Mouse (Mus musculus): ENCODE data around the gene Bcl2a1d.
"Not testable (repeated sequence)": the region's sequence is repeated elsewhere in the genome, so short reads cannot be mapped to it uniquely, and the experiment has no call there.

The Bcl2a1d gene

DNA sequence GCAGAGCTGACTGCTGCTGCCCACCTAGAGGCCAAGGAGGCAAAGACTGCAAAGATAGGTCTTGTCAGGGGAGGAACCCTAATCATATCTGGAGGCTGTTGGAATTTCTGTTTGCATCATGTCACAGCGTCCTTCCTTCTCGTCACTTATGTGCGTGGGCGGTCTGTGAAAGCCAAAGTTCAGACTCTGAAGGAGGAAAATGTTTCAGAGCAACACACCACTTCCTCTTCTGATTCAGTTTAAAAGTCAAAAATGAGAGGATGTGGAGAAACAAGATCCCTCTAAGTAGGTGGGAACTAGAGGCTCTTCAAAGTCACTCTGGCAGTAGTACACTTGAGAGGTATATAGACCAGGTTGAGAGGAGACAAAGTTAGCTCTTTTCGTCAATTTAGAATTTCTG, at the start of gene Bcl2a1d:
TSS of gene Bcl2a1d (minus strand) at position 187 of the 400 bp plus-strand sequence.
- not testable (repeated sequence) for DNase-seq

GRCm38 (mm10) chr9:88770239-88770638, 38.5 kb upstream of the Bcl2a1d start:
- DNase-seq, result not testable (repeated sequence)

DNA sequence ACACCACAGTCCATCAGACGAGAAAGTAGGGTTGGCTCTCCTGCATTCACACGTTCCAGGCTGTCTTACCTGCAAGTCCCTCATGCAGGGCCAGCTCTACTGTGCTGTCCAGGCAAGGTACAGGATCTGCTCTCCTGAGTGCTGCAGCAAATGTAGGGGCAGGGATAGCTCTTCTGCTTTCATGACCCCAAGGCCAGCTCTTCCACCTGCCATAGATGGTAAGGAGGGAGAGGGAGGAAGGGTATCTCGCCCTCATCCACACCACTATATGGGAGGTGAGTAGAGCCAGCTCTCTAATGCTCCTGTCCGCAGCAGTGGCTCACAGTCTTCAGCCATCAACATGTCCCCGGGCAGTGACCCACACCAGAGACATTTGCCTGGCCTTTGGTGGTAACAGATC, 37.8 kb upstream of the Bcl2a1d start:
- not testable (repeated sequence) for DNase-seq

- not testable (repeated sequence) for DNase-seq
These were observed 15.0 kb upstream of the Bcl2a1d start for GRCm38 (mm10) chr9:88746687-88747086.

GRCm38 (mm10) chr9:88746046-88746445, 14.3 kb upstream of the Bcl2a1d start:
- DNase-seq, result not testable (repeated sequence)

- DNase-seq, result not testable (repeated sequence)
These were observed 3.6 kb upstream of the Bcl2a1d start for GRCm38 (mm10) chr9:88735289-88735688.

GRCm38 (mm10) chr9:88733182-88733581, 1.5 kb upstream of the Bcl2a1d start:
- not testable (repeated sequence) for DNase-seq

DNA sequence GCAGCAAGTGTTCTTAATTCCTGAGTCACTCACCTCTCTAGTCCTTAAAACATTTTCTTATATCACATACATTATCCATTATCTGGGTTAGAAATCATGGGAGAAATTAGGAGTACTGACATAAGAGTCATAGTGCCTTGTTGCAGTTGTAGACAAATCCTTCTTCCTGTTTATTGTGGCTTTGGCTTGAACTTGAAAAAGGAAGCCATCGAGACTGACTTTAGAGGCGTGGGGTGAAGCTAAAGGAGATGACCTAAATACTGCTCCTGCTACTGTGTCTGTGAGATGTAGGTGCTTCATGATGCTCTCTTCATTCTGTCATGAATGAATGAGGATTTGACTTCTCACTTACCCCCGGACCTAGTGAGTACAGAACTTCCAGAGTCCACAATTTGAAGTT, 620 bp upstream of the Bcl2a1d start:
- DNase-seq, result not testable (repeated sequence)

- DNase-seq, result not testable (repeated sequence)
These were observed 3.4 kb downstream of the Bcl2a1d start for GRCm38 (mm10) chr9:88728311-88728710.

DNA sequence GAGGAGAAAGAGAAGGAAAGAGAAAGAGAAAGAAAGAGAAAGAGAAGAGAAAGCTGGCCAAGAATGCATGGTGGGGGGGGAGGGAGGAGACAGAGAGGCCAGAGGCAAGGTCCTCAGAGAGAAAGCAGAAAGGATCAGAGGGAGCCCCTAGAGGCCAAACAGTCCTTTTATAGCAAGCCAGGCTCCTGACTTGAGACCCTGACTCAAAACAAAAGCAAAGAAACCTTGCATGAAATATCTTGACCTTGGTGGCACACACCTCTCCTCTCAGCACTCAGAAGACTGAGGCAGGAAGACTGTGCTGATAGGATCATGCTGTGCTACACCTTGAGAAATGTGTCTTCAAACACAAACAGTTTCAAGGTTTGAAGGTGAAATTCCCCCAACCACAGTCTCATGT, 10.1 kb downstream of the Bcl2a1d start:
- DNase-seq, result not testable (repeated sequence)

DNA sequence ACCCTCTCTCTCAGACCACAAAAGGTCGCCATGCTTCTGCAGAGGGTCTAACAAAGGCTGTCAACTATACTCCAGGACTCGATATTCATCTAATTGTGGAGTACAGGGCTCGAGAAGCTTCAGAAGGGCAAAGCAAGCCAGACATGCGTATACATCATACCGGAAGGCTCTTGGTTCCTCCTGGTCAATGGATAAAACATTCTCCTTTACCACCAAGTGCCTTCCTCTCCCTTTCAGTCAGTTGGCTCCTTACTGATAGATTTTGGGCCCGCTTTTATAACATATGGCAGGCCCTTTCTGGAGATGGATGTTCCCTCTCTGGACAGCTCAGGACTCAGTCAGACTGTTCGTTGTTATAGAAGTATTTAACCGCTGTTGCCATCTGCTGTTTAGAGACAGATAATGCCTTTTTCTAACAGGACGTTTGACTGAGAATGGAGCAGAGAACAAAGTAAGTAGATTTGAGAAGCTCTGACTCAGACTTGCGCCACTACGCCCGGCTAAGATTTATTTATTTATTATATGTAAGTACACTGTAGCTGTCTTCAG, 11.7 kb downstream of the Bcl2a1d start, which contains the start of gene Mthfsl:
TSS of gene Mthfsl (minus strand) at position 308 of the 549 bp plus-strand sequence.
- DNase-seq, result peak; percentile 4

DNA sequence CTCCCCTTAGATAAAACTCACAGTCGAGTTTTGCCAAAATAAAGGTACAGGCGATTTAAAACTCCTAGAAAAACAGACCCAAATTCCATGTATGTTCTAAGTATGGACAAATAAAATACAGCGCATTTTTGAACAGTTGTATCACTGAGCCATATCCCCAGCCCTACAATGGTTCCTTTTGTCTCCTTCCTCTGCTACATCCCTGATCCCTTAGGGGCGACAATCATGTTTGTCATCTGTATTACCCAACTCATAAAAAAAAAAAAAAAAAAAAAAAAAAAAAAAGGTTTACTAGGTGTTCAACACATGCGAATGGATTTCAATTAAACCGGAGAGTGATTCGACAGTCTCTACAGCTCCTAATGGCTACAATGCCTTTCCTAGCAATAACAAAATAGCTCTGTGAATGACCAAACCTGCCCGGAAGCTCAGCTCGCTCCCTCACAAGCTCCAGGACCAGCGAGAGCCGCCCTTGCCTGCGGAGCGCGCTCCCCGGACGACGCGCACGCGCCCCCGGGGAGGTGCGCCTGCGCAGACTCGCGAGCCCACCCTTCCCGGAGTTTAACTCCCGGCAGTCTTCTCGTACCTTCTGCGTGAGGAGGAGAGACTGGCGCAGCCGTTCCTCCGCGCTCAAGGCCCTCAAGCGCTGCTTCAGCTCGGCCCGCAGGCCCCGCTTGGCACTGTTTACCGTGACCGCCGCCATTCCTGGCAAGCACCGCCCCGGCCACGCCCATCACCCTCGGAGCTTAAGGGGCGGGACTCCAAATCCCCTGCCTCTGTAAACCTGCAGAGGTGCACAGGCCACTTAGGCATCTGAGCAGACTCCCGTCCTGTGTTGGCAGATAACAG, 12.4 kb downstream of the Bcl2a1d start:
- DNase-seq, result peak; percentile 27

DNA sequence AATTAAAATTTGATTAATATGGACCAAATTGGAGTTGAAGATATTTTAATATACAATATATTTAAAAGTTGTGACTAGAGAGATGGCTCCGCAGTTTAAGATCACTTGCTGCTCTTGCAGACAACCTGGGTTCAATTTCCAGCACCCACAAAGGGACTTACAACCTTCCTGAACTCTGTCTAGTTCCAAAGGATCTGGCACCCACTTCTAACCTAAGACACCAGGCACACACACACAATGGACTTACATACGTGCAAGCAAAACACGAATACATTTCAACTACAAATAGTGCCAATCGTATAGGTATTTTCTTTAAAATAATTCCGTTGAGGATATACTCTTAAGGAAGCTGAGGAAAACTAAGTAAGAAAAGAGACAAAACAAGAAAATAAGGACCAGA, 13.1 kb downstream of the Bcl2a1d start:
- DNase-seq, result not testable (repeated sequence)

DNA sequence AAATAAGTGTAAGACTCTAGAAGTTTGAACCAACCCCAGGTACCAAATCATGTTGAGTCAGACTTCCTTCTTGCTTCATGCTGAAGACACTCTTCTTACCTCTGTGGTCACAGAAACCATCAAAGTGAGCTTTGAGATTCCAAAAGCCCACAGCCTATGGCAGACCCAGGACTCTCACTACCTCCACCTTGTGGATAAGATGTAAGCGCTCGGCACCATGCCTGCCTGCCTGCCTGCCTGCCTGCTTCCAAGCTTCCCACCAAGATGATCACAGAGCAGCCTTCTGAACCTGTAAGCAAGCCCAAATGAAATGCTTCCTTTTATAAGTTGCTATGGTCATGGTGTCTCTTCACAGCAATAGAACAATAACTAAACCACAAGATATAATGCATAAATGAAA, 13.6 kb downstream of the Bcl2a1d start:
- DNase-seq, result peak; percentile 23

DNA sequence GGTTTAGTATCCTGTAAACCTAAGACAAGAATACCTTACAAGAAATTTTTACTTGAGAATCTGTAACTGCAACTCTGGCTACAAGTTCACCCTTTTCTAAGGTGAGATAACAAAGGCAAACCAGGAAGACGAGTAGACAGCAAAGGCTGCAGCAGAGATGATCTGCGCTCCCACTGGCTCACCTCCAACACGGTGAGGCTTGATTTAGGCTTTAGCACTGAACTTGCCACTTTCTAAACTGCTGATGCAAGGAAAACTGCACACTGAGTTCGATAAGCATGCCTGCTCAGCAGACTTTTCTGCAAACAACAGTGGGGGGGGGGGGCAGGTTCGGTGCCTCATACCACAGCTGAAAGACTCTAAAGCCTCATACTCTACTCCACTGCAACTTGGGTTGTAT, 17.2 kb downstream of the Bcl2a1d start:
- not testable (repeated sequence) for DNase-seq

DNA sequence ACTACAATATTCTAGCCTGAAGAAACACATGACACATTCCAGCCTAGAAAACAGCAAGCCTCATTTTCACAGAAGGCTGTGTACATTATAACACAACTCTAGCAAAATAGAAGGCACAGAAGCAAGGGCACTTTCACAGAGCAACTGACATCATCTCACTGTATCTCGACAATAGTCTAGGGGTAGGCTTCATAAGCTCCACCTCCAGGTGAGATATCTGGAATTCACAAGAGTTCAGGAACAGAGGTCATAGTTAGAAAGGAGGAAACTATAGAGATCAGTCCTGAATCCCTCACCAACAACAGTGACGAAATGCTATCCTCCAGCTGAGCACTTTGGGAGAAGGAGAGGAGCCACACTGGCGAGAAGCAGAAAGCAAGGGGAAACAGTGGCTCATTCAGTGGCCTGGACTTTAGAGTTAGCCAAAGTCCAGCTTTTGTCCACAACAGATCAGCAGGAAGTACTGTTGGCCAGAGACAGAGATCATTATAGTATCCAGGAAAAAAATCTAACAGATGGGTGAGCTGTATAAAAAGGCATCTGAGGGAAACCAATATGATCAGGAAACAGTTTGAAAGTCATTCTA, 19.5 kb downstream of the Bcl2a1d start:
- not testable (repeated sequence) for DNase-seq

GRCm38 (mm10) chr9:88710910-88711438, 20.7 kb downstream of the Bcl2a1d start:
- not testable (repeated sequence) for DNase-seq

DNA sequence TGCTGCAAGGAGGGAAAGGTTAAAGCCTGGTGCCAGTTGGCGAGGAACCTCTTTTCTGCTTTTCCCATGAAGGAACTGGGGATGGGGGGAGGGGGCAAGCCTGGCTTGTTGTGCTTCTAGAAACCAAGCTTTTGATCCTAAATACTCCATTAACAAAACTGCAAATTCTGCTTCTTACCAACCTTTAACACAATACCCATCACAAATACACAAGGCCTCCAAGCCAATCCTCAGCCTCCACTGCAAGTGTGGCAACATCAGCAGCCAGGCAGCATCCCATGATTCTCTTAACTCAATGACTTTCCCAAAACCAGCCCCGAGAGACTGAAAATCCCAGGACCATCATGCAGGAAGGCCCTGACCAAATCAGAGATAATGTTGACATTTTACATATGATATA, 21.3 kb downstream of the Bcl2a1d start:
- not testable (repeated sequence) for DNase-seq

- DNase-seq, result not testable (repeated sequence)
These were observed 21.9 kb downstream of the Bcl2a1d start for GRCm38 (mm10) chr9:88709794-88710193.

DNA sequence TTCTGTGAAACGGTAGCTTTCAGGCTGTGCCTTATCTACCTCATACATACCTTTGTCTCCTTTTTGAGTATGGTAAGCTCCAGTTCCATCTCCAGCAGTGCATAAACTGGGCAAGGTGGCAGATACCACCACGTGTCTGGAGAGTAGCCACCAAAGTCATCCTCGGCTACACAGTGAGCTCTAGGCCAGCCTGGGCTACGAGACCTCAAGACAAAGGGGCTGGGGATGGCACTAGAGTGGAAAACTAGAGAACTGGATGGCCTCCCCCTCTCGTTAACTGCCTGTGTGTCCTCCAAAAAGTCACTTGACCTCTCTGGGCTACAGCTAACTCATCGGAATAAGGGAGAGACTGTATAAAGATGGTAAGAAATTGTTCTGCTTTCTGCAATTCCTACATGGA, 22.4 kb downstream of the Bcl2a1d start:
- DNase-seq, result no peak

DNA sequence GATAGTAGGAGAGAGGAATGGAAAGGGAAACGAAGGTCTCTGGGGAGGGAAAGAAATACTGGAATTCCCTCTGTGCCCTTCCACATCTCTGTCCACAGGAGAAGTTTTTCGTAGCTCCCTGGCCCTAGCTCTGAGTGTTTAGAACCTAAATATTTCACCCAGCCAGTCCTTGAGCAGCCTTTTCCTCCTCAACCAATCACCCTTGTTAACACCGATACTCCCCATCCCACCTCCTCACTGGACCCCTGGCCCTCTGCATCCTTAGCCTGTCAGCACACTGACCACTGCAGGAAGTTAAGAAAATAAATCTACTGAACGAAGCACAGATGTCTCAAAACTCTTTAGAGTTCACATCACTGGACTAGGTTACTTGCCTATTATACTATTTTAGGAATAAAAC, 25.0 kb downstream of the Bcl2a1d start:
- peak; percentile 3 for DNase-seq

GRCm38 (mm10) chr9:88705157-88705556, 26.6 kb downstream of the Bcl2a1d start:
- DNase-seq, result not testable (repeated sequence)

GRCm38 (mm10) chr9:88698746-88699145, 33.0 kb downstream of the Bcl2a1d start:
- DNase-seq, result not testable (repeated sequence)

Data from embryo, embryonic 11 days (tissue).